Mouse (Mus musculus): ENCODE results near the gene Bud23.

- no peak for TF ChIP-seq POLR2A (IDR thresholded peaks at IDR 0.05; ENCODE audit: borderline replicate concordance, control insufficient read depth, low read depth, low read length)
- TF ChIP-seq CTCF (IDR thresholded peaks at IDR 0.05; ENCODE audit: control insufficient read depth, insufficient read depth, low read length): no peak
Observed at GRCm38 (mm10) chr5:135016224-135016759, 48.5 kb downstream of the Bud23 start.
